Mouse (Mus musculus) fat pad, adult 2 months (tissue): ENCODE measurements at regions not wholly inside any gene's neighbourhood (a gene's known extent, or its start where the extent isn't known, plus 50 kb on each side); places are given as distances from the start of the nearest gene placed in this dataset.

Experiments used
- DNase-seq: peaks from one replicate; pipeline ENCODE4 v3.0.0-alpha.2; 2011; ENCODE audit warnings: low read depth, low spot score; ENCODE audit errors: extremely low read depth

DNA sequence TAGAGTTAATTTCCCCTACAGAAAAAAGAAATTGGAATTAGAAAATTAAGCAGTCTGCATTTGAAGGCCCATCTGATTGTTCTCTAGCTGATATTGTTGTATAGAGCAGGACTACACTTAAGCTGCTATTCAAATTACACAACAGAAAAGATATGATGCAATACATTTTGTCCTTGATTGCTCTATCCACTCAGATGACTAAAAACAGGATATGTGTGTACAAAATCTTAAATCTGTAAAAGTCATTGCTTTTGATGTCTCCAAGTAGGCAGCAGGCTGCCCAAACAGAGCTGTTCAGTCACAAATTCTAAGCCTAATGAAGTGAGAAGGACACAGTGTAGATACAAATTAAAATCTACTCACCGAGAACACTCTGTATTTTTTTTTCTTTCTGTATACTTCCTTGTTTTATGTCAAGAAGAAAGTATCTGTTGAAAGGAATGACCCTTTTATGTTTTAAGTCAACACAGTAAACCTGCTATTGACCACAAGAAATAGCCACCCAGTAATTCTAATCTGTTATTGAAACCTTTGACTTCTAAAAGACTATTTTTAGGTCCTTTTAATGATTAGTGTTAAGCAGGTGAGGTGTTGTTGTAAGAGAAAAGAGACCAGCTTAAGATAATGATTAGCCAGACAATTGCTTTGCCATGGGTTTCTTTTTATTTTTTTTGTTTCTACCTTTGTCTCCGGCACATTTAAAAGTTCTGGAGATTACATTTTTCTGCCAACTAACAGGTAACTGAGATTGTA, 315.0 kb upstream of the Cited2 start:
- no peak for DNase-seq

DNA sequence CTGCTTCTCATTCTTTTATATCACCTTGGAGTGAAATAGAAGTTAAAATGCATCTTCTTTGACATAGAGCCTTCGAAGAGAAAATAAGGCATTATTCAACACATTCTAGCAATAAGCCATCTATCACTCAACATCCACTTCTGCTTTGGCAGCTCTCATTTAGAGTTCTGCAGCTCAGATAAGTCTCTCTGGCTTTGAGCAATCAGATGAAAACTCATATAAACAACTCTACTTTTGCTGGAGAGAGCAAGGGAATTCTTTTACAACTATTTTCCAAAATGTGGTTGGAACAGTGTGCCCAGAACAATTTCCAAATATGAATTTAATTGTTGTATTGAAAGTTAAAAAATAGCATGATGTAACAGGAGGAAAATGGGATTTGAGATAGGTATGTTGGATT, 314.2 kb upstream of the Cited2 start:
- DNase-seq: no peak

DNA sequence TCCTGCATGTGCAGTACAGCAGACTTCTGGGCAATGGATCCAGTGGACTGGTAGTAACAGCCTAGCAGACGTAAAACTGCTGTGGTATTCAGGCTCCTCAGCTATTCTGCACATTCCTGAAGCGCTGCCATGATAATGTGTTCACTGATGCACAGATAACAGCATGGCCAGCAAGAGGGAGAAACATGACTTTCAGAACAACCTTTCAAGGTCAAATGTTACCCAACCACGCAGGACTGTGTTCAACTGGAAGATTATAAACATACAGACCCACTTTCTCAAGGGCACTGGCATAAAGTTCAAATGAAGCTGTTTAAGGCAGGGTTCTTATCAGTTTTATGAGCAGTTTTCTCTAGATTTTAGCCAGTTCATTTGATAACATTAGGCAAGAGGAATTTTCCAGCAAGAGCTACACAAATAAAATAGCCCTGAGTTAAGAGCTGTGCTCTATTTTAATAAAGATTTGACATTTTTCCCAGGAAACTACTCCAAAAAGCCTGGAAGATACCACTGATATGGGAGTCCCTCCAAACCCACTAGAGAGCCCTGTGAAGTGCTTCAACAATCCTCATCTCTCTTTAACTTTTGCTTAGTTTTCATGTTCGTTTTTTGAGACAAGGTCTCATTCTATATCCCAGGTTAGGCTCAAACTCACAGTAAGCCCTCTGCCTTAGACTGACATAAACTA, 311.6 kb upstream of the Cited2 start:
- DNase-seq: no peak

DNA sequence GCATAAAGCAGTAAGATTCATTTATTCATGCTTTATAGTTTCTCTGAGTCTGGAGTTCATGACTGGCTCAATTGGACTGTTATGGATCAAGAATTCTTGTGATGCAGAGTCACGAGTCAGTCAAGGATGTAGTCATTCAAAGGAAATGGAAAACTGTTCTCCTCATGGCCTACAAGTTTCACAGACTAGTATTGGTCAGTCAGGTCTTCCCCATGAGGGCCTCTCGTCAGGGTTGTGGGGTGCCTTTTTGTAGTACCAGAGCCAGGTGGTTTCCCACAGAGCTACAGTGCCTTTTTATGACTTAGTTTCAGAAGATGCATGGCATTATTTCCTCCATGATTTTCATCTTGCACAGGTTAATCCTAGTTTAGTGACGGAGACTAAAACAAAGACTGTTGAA, 307.9 kb upstream of the Cited2 start:
- no peak for DNase-seq

DNA sequence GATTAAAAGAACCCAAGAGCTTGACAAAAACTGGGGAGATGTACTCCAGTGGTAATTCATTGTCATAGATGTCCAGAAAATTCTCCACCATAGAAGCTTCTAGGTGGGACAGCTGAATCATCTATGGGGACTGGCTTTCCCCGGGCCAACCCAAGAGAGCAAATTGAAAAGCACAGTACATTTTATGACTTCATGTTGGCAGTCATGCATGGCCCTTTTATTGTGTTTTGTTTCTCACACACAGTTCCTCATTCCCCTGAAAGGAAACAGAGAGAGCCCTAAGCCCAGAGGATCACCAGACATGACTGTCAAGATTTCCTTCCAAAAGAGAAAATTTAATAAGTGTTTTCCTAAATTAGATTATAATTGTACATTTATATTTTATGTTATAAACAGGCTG, 306.9 kb upstream of the Cited2 start:
- DNase-seq: no peak

DNA sequence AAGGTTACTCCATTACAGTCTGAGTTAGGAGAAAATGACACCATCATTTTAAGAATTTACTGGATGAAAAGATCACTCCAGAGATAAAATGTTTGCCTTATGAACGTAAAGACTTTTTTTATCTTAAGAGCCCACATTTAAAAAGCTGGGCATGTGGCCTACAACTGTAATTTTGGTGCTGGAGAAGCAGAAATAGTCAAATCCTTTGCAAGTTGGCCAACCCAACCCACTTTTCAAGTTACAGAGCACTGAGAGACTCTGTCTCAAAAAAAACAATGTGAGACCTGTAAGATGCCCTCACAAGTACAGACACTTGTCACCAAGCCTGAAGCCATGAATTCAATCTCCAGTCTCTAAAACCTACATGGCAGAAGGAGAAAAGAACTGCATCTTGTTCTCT, 305.6 kb upstream of the Cited2 start:
- no peak for DNase-seq

DNA sequence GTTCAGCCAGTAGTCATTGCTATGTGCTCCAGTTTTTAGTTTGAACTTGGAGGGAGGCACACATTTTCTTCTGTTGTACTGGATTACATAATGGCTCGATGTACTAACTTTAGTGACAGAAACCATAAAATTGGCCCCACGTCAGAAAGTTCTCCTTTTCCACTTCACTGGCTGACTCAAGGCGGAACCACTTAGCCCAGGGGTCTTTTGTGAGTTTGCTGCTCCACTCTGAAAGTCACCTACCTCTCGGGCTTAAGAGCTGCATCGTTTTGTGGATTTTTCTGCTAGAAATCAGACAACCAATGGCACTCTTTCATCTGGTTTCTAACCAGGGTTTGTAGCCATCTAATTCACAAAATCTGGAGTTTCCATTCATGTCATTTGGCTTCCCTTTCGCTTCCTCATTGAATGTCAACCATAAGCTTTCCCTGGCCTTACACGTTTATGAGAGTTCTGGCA, 304.8 kb upstream of the Cited2 start:
- DNase-seq: no peak

DNA sequence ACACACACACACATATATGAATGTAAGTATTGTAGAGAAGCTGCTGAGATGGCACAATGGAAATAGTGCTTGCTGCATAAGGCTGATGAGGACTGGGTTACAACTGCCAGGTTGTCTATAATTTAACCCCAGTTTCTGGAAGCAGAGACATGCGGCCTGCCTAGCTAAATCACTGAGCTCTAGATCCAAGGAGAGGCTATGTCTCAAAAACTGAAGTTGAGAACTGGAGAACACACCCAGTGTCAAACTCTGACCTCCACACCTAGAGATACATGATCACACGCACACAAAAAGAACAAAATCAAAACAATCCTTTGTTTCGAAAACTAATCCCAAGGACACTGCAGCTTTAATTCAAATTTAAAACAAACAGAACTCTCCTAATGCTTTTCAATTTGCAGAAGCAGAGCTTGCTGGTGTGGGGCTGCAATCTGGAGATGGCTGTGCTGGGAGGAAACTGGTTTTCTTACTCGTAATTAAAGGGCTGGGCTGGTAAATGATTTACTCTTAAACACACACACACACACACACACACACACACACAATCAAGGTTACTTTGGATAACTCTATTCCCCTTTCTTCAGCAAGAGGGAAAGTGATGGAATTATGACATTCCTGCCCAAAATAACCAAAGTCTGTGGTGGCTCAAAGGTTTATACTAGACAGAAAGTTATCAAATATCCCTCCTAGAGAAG, 299.3 kb upstream of the Cited2 start:
- no peak for DNase-seq

DNA sequence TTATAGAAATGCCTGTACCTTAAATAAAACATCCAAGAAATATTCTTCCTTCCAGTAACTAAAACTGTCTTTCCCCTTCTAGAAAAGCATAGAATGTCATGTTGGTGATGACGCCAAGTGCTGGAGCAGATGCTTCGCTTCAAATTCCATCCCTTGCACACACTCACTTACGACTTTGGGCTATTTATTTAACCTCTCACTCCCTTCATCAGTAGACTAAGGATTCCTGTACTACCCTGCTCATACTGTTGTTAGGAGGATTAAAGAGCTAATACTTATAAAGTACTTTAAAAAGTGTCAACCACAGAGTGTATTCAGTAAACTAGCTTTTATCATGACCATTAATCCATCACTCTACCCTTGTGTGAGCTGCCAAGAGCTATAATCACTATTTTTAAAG, 296.8 kb upstream of the Cited2 start:
- no peak for DNase-seq

DNA sequence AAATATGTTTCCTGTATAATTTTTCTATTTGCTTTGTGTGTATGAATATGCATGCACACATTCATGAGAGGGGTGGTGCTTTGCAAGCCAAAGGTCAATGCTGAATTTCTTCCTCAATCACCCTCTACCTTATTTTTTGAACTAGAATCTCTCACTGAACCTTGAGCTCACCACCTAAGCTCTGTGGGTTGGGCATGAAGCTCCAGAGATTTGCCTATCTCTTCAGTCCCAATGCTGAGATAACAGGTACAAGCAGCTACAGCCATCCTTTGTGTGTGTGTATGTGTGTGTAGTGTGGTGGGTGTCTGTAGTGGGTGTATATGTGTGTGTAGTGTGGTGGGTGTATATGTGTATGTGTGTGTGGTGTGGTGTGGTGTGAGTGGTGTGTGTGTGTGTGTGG, 295.7 kb upstream of the Cited2 start:
- no peak for DNase-seq

DNA sequence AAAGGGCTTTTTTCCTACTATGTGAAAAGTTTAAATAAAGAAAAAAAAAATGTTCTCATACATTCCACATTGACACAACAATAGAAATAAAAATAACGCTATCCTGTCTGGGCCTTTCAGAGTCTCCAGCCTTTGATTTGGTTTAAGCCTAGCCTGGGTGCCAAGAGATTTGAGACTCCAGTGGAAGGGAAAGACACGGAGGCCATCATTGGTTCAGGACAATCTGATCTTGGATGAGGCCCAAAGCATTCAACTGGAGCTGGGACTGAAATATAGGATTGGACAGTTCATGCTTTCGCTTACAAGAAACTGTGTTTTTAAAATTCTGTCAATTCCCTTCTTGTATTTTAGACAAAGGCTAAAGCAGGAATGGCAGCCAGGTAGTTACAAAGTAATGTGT, 294.7 kb upstream of the Cited2 start:
- no peak for DNase-seq

DNA sequence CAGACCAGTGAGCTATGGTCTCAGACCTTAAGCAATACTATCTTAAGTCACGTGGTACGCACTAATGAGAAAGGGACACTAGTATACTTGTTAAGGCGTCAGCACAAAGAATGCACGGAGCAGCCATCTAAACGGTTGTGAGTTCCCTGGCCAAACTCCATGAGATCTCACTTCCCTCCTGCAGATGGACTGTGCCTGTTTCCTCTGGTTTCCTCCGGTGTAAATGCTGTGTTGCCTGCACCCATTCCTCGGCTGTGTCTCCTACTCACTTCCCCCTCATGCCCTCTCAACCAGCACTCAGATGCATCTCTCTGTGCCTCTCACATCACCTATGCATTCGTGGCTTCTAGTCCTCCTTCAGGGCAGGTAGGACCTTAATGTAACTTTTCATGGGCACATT, 291.9 kb upstream of the Cited2 start:
- no peak for DNase-seq

DNA sequence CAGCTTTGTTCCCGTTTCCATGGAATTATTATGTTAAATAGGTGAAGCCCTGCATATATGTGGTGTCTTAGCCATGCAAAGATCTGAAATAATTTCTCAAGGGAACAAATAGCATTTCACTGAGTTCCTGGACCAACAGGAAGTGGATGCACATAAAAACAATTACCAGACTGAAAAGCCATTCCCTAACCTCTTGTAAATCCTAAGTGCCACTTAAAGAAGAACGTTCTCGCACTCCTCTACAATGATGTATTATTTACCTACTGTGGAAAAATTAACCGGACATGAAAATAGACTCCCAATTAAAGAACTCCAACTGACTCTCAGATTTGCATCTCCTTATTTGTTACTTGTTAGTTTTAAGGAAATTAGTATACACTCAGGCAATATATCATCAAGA, 288.9 kb upstream of the Cited2 start:
- no peak for DNase-seq

DNA sequence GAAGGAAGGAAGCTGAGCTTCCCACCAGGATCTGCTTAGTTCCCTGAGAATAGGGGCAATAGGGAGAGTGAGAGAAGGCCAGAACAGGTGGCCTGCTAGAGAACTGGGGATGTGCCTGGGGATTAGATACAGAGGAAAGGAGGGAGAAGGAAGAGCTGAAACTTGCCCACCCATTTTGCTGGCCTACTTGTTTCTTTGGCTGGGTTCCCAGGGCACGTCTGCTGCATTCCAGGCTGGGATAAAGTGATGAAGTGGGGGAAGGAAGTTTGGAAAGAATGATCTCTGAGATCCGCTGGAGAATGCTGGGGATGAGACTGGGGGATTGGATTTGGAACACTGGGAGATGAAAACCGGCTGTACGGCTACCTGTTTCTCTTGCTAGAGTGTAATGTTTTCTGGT, 272.8 kb upstream of the Cited2 start:
- no peak for DNase-seq

DNA sequence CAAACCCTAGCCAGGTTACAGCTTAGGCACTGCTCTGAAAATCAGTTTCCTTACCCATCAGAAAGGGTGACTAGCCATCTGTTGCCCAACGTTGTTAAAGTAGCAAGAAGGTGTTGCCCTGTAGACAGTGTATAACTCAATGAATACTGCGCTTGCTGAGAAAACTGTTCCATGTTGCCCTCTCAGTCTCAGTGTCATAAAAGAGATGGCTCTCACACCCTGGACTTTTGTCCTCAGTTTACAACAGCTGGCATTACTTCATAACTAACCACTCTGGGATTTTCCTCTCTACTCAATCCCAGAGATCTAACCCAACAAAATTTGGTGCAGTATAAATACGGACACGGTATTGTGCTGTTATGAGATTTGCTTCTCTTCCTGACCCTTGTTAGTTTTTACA, 252.1 kb upstream of the Cited2 start:
- DNase-seq: no peak

DNA sequence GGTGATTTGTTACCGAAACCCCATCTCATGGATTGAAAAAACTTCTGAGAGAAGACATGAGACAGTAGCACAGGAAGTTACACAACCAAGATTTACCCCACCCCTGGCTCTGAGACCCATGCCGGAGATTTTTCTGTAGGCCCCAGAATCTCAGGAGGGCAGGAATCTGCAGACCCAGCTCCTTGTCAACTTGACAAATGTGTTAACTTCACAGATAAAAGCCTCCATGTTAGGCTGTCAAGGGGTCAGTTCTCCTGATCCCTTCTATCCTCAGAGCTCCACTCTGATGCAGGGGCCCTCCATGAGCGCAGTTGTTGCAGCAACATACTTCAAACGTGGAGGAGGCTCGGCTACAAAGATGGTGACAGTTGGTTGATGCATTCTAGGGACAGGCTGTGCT, 250.5 kb upstream of the Cited2 start:
- no peak for DNase-seq

DNA sequence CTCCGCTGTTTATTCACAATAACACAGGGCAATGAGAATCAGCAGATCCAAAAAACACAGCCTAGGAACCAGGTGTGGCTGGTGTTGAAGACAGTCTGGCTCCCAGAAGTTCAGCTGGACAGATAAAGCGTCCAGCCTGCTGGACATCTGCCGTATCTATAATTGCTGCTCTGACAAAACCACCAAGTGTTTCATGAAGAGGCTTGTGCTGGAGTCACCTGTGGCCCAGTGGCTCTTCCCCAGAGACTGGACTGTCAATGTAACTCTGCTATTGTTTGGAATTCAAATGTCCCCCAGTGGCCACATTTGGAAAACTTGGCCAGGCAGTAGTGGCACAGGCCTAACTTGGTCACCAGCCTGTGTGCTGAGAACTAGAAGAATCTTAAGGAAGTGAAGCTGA, 247.0 kb upstream of the Cited2 start:
- peak; percentile 78 for DNase-seq

DNA sequence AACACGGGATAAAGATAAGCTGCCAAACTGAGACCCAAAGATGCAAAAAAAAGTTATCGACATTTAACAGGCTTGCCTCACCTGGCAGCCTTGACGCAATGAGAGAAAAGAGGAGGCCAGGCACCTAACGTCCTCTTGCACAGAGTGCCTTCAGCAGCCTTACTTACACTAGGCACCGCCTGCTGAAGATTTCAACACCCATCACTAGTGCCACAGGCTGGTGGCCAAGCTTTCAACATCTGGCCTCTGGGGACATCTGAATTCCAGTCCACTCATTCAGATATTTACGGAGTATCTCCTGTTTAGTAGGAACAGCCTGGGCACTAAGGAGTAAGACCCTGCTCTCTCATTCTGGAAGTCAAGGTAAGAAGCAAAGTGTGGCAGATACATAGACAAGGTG, 246.3 kb upstream of the Cited2 start:
- peak; percentile 91 for DNase-seq

DNA sequence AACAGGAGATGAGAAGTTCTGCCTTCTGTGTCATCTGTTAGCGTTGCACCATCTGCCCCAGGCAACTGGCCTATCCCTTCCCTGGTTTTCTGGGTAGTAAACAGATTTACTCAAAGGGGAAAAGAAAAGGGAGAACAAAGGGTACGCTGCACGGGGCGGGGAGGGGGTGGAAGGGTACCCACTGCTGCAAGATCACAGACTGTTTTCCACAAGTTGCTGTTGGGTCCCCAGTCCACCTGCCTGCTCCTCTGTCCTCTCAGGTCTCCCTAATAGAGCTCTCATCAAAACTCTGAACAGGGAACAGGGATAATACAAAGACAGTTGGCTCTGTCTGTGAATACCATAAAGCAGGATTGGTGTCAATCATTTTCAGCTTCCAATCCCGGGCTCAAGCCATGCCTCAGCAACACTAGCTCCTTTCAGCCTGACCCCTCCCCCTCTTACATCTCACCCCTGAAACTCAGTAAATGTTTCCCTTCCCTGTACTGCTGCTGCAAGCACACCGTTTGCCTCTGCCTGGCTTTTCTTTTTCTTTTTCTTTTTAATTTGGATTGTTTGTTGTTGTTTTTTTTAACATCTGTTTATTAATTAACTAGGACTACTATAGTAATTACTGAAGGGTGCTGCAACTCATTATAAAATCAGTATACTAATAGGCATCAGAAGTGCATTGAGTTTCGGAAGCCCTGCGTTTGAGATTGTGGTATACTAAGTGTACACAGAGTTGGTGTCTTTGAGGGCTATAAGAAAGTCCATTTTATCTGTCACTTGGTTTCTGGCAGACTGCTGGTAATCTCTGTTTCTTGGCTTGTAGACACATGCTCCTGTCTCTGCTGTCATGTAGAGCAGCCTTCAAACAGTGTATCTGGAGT, 244.0 kb upstream of the Cited2 start:
- no peak for DNase-seq

DNA sequence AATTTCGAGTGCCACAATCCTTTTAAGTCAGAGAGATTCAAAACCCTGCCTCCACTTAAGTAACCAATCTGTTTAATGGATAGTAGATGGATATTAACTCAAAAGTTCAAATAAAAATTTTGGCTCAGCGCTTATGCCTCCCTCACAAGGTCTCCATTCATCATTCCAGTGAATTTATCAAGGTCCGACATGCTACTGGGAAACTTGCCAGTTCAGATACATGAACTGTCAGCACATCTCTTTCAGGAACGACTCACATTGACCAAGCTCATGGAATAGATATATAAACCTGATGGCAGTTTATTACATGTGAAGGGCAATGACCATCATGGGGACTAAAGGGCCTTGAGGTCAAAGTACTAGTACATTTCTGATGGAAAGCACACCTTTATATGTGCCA, 240.3 kb upstream of the Cited2 start:
- DNase-seq: no peak

DNA sequence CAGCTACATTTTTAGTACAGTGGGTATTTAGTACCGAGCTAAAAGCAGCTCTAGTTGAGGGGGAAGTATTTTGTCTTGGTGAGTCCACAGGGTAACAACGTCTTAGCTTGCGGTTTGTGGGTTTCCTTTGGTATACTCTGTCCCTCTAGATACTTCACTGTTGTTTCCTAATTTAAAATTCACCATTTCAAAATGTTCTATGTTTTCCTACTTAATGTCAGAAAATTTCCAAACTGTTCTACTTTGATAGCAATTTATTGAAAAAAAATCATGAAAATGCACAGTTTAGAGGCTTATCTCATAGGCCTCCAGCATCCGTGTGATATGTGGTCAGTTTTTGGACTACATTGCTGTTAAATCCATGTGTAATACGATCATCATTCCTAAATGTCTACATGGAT, 238.0 kb upstream of the Cited2 start:
- no peak for DNase-seq
